Comparison of ENCODE assay signal across 21 mouse cellular contexts in genomic region chr16:6164476-6164875, GRCm38 (mm10).
"Had no signal": no experiment of that assay in that cellular context is flagged by ENCODE, and none has a peak within 500 bp of the region (broad histone marks: within the 10 kb centered on the region; RNA-seq: fewer than 3 reads in every experiment).

No protein-coding gene starts in this region.

- H3K9me3 ChIP-seq: limb, embryonic 10.5 days; limb, embryonic 13.5 days; liver, embryonic 12.5 days; liver, embryonic 15.5 days; lung, embryonic 15.5 days; megakaryocyte, embryonic 14.5 days; midbrain, embryonic 10.5 days; neural tube, embryonic 12.5 days; neural tube, embryonic 15.5 days; stomach, embryonic 15.5 days had no signal

- H3K4me2 ChIP-seq: limb, embryonic 13.5 days; liver, embryonic 12.5 days; liver, embryonic 15.5 days; lung, embryonic 15.5 days; neural tube, embryonic 12.5 days; neural tube, embryonic 15.5 days; stomach, embryonic 15.5 days had no signal

- H3K4me3 ChIP-seq: limb, embryonic 10.5 days; limb, embryonic 13.5 days; liver, embryonic 12.5 days; liver, embryonic 15.5 days; lung, embryonic 15.5 days; megakaryocyte, embryonic 14.5 days; midbrain, embryonic 10.5 days; neural tube, embryonic 12.5 days; neural tube, embryonic 15.5 days; stomach, embryonic 15.5 days had no signal

- DNase-seq: kidney, postnatal 14 days; kidney, postnatal 4 days; liver; lung, adult 18-20 months; lung, postnatal 10 days; lung, postnatal 36 days; midbrain, embryonic 14.5 days; right cerebral cortex, adult 18-20 months; right cerebral cortex, postnatal 14 days; spleen, adult 18-20 months; thymus, postnatal 25 days had no signal

- H3K9ac ChIP-seq: limb, embryonic 13.5 days; liver, embryonic 12.5 days; liver, embryonic 15.5 days; lung, embryonic 15.5 days; neural tube, embryonic 12.5 days; neural tube, embryonic 15.5 days; stomach, embryonic 15.5 days had no signal

- H3K36me3 ChIP-seq: limb, embryonic 10.5 days; limb, embryonic 13.5 days; liver, embryonic 12.5 days; liver, embryonic 15.5 days; lung, embryonic 15.5 days; midbrain, embryonic 10.5 days; neural tube, embryonic 12.5 days; neural tube, embryonic 15.5 days; stomach, embryonic 15.5 days had no signal

- H3K27me3 ChIP-seq: limb, embryonic 13.5 days; liver, embryonic 12.5 days; liver, embryonic 15.5 days; lung, embryonic 15.5 days; neural tube, embryonic 12.5 days; neural tube, embryonic 15.5 days; stomach, embryonic 15.5 days had no signal

- H3K27ac ChIP-seq: limb, embryonic 10.5 days; limb, embryonic 13.5 days; liver, embryonic 12.5 days; liver, embryonic 15.5 days; lung, embryonic 15.5 days; midbrain, embryonic 10.5 days; neural tube, embryonic 12.5 days; neural tube, embryonic 15.5 days; stomach, embryonic 15.5 days had no signal

- ATAC-seq: liver, embryonic 12.5 days had no signal

- H3K4me1 ChIP-seq: limb, embryonic 10.5 days; limb, embryonic 13.5 days; liver, embryonic 12.5 days; liver, embryonic 15.5 days; lung, embryonic 15.5 days; megakaryocyte, embryonic 14.5 days; midbrain, embryonic 10.5 days; neural tube, embryonic 12.5 days; neural tube, embryonic 15.5 days; stomach, embryonic 15.5 days had no signal
